In genomic region chr5:89844354-89844753, GRCm38 (mm10) we compare ENCODE assay signal across 8 mouse cellular contexts. TPM values are rescaled to one million over a fixed set of nuclear protein-coding genes. Genes with fewer than 3 reads are reported as not detected.
DNase-seq lines count a peak whose midpoint lies in the region; ATAC-seq lines count a peak whose summit lies in the region.

No protein-coding gene starts in this region.

- no peaks in the 10 kb centered on the region for H3K27me3 ChIP-seq in embryonic facial prominence, embryonic 12.5 days
- H3K27me3 ChIP-seq in embryonic facial prominence, embryonic 10.5 days (replicated peaks; ENCODE audit: low read depth, poor library complexity, severe bottlenecking), result no peaks in the 10 kb centered on the region
- no peaks in the 10 kb centered on the region for H3K27me3 ChIP-seq in liver, embryonic 11.5 days (replicated peaks; ENCODE audit: control insufficient read depth, insufficient read depth, low read length)

- no peaks in the 10 kb centered on the region for H3K36me3 ChIP-seq in embryonic facial prominence, embryonic 12.5 days
- H3K36me3 ChIP-seq in embryonic facial prominence, embryonic 10.5 days (replicated peaks), result no peaks in the 10 kb centered on the region
- no peaks in the 10 kb centered on the region for H3K36me3 ChIP-seq in liver, embryonic 11.5 days (ENCODE audit: control insufficient read depth, insufficient read depth, low read length)

- WGBS in embryonic facial prominence, embryonic 12.5 days, result 23% methylated on average over 5 of the region's 5 CpGs
- 57% methylated on average over 5 of the region's 5 CpGs for WGBS in embryonic facial prominence, embryonic 10.5 days
- WGBS in liver, embryonic 11.5 days, result 43% methylated on average over 5 of the region's 5 CpGs

- H3K27ac ChIP-seq in embryonic facial prominence, embryonic 12.5 days, result no peak overlapping the region
- no peak overlapping the region for H3K27ac ChIP-seq in embryonic facial prominence, embryonic 10.5 days (replicated peaks)
- H3K27ac ChIP-seq in liver, embryonic 11.5 days (ENCODE audit: low read depth, low read length), result no peak overlapping the region

- peaks cover 5% of the 10 kb centered on the region; the same call in 1 of the 2 replicates for H3K4me1 ChIP-seq in embryonic facial prominence, embryonic 12.5 days
- H3K4me1 ChIP-seq in embryonic facial prominence, embryonic 10.5 days, result peaks cover 4% of the 10 kb centered on the region; the same call in 1 of the 2 replicates
- H3K4me1 ChIP-seq in liver, embryonic 11.5 days (replicated peaks; ENCODE audit: control insufficient read depth, insufficient read depth, low read length), result no peaks in the 10 kb centered on the region

- H3K4me2 ChIP-seq in embryonic facial prominence, embryonic 12.5 days (replicated peaks), result no peak overlapping the region
- H3K4me2 ChIP-seq in liver, embryonic 11.5 days, result no peak overlapping the region

- peak; percentile 86 for ATAC-seq in embryonic facial prominence, embryonic 12.5 days (ENCODE audit: insufficient number of reproducible peaks, insufficient read depth, low FRiP score, low TSS enrichment)
- 0 out of 2 replicates have a peak, but pooled peaks have one; percentile 41 for ATAC-seq in liver, embryonic 11.5 days (replicated peaks; ENCODE audit: low FRiP score)

- H3K9ac ChIP-seq in embryonic facial prominence, embryonic 12.5 days, result no peak overlapping the region
- H3K9ac ChIP-seq in liver, embryonic 11.5 days (ENCODE audit: low read depth, low read length), result no peak overlapping the region

- no peak overlapping the region for H3K4me3 ChIP-seq in embryonic facial prominence, embryonic 12.5 days
- no peak overlapping the region for H3K4me3 ChIP-seq in embryonic facial prominence, embryonic 10.5 days
- no peak overlapping the region for H3K4me3 ChIP-seq in liver, embryonic 11.5 days (ENCODE audit: low read depth, low read length)

- H3K9me3 ChIP-seq in embryonic facial prominence, embryonic 12.5 days, result no peaks in the 10 kb centered on the region
- no peaks in the 10 kb centered on the region for H3K9me3 ChIP-seq in embryonic facial prominence, embryonic 10.5 days
- H3K9me3 ChIP-seq in liver, embryonic 11.5 days (ENCODE audit: control insufficient read depth, low read length), result no peaks in the 10 kb centered on the region

- DNase-seq in embryonic facial prominence, embryonic 10.5 days (ENCODE audit: low spot score), result no peak
- peak; percentile 63 for DNase-seq in adrenal gland, postnatal 10 days
- peak; percentile 26 to 41 for DNase-seq in frontal cortex, postnatal 10 days (ENCODE audit: low spot score in 2 of 2)
- DNase-seq in heart, postnatal 4 days, result peak; percentile 89
- DNase-seq in liver, embryonic 11.5 days (ENCODE audit: low spot score), result no peak
- DNase-seq in ovary, postnatal 36 days (ENCODE audit: low spot score), result peak; percentile 41
- DNase-seq in MN1 (ENCODE audit: low spot score), result no peak

RNA-seq across cellular contexts. Expression of gene Adamts3, which starts 38.8 kb away (rescaled TPM):
- 6.6 and 6.7 TPM in 2 replicates for polyA plus RNA-seq in embryonic facial prominence, embryonic 12.5 days (2016; fragmentation: Nextera tagmentation; extraction: Ambion mirVana)
- 3.4 and 4.0 TPM in 2 replicates for polyA plus RNA-seq in embryonic facial prominence, embryonic 10.5 days (2016; fragmentation: Nextera tagmentation; extraction: Ambion mirVana)
- total RNA-seq in adrenal gland, postnatal 10 days (2021), result 1 to 10 TPM; 3.7 to 3.9 TPM
- total RNA-seq in heart, postnatal 4 days (2021), result 10 to 100 TPM; 10.4 to 12.7 TPM
- 4.7 and 5.0 TPM in 2 replicates for polyA plus RNA-seq in liver, embryonic 11.5 days (2014; fragmentation: Nextera tagmentation; extraction: Ambion mirVana)

Comparison
In these comparisons a context has a peak if more than half of its experiments do, and no peak if none do; other contexts are left out.
1. DNase-seq: peak in adrenal gland, postnatal 10 days (single experiment), frontal cortex, postnatal 10 days (2 of 2), heart, postnatal 4 days (single experiment) and ovary, postnatal 36 days (single experiment); none in embryonic facial prominence, embryonic 10.5 days (single experiment), liver, embryonic 11.5 days (single experiment) and MN1 (single experiment).